Mouse (Mus musculus): ENCODE results near the gene Gfer.

Gene Gfer

GRCm38 (mm10) chr17:24648731-24649377 is 47.1 kb downstream of the Gfer start:
- DNase-seq (ENCODE audit: low spot score in 2 of 2) = no peak

DNA sequence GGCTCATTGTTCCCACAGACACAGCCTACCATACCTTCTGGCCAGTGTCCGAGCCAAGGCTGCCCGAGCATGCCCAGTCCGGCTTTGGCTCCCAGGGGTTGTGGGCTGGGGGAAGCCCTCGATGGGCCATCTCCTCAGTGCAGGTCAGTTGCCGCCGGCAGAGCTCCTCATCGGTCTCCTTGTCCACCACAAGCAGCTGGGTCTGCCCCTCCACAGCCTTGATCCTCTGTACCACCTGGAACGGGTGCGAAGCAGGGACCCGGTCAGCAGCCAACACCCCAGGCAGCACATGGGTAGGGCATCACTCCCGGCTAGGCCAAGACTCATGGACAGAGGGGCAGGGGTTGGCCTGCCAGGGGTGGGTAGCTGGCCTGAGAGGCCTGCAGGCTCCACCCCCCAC is 48.5 kb downstream of the Gfer start:
- no peak for DNase-seq (ENCODE audit: low spot score in 2 of 2)

GRCm38 (mm10) chr17:24646381-24646780 is 49.6 kb downstream of the Gfer start:
- DNase-seq (ENCODE audit: low spot score in 2 of 2) = no peak

DNA sequence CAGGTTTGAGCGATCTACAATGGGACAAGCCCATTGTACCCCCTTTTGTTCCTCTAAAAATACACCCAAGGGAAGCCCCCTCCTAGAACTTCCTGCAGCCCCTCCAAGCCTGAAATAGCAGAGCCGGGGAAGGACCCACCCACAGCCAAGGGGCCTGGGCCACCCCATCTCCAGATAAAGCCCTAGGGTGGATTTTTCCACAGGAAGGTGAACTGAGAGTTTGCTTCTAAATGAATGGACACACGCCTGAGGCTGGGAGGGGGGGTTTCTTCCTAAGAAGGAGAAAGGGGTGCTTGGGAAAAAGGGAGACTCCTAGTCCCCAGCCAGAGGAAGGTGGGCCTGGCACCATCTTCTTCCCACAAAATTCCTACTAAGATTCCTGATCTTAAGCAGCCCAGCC is 50.0 kb downstream of the Gfer start:
- DNase-seq (ENCODE audit: low spot score in 2 of 2) = no peak

- DNase-seq (ENCODE audit: low spot score in 2 of 2) = no peak
These were observed 50.9 kb downstream of the Gfer start for GRCm38 (mm10) chr17:24644875-24645721.

DNA sequence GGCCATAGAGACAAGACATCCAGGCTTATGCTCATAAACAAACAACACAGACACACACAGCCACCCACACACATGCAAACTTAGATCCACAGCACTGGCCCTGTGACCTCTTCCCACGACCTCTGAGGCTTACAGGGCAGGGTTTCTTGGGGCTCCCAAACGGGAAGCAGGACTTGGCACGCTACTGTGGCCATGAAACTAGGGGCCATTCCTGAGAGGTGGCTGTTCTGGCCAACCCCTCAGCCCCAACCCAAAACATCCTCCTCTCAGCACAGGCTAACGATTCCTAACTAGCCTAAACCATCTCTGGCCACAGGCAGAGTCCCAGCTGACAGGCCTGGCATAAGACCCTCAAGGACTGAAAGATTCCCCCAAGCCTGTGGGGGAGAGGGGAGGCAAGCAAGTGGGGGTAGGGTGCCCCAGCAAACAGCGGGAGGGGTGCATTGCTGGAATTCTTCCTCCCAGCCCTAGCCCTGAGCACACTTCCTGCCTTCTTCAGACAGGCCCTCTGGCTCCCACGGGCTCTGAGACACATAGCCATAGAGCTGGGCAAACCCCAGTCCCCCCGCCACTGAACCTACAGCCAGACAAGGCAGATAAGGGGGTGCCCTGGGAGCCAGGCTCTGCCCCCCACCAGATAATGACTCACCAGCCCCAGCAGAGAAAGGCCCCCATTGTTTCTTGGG is 51.8 kb downstream of the Gfer start:
- no peak for DNase-seq (ENCODE audit: low spot score in 2 of 2)

All from urinary bladder, postnatal 4 days (tissue).